Mouse (Mus musculus) limb, embryonic 10.5 days (tissue): ENCODE data around the gene Dsp. TPM values are rescaled to one million over a fixed set of nuclear protein-coding genes. Genes with fewer than 3 reads are reported as not detected.

Experiments used
- DNase-seq: peaks from one replicate; pipeline ENCODE4 v3.0.0-alpha.2; 2017; ENCODE audit warnings: low spot score
- H3K27ac ChIP-seq: fragments of 300-500 bp; sonication (generic); 2 replicates; pipeline ENCODE4 v1.5.1; 2016; ENCODE audit warnings: mild to moderate bottlenecking
- H3K27me3 ChIP-seq: fragments of 300-500 bp; sonication (generic); 2 replicates; pipeline ENCODE4 v1.6.1; 2016; ENCODE audit warnings: low read depth, mild to moderate bottlenecking; ENCODE audit not compliant: poor library complexity, severe bottlenecking
- H3K36me3 ChIP-seq: fragments of 300-500 bp; sonication (generic); 2 replicates; pipeline ENCODE4 v1.6.1; 2016; ENCODE audit warnings: mild to moderate bottlenecking, moderate library complexity
- H3K4me1 ChIP-seq: fragments of 300-500 bp; sonication (generic); 2 replicates; pipeline ENCODE4 v1.6.1; 2016
- H3K4me3 ChIP-seq: fragments of 300-500 bp; sonication (generic); 2 replicates; pipeline ENCODE4 v1.5.1; 2016; ENCODE audit warnings: mild to moderate bottlenecking, moderate library complexity
- H3K9me3 ChIP-seq: fragments of 300-500 bp; sonication (generic); replicated peaks from 2 replicates; pipeline ENCODE4 v1.6.1; 2016; ENCODE audit warnings: mild to moderate bottlenecking
- WGBS: fragments of 180-500 bp; shearing (Covaris S2); methylation state at CpG from one replicate; pipeline ENCODE4 v1.1.7; 2016; 5-methylcytosine and 5-hydroxymethylcytosine counted together
- polyA plus RNA-seq: library from polyadenylated mRNA; unstranded; fragments of >200 nt; fragmentation: Nextera tagmentation; extraction: Ambion mirVana; gene quantifications from 2 replicates; pipeline ENCODE4 v1.2.1, GENCODE M21; 2016

Gene Dsp
- polyA plus RNA-seq, 1 experiment from 2014 or later: 2.1 TPM

- no peak overlapping the region for H3K27ac ChIP-seq
- H3K9me3 ChIP-seq: no peaks in the 10 kb centered on the region
- 21% methylated on average over 3 of the region's 3 CpGs for WGBS
- H3K27me3 ChIP-seq: peaks cover 76% of the 10 kb centered on the region
- H3K36me3 ChIP-seq: no peaks in the 10 kb centered on the region
- no peak for DNase-seq
- H3K4me1 ChIP-seq: peaks cover 32% of the 10 kb centered on the region
- H3K4me3 ChIP-seq: no peak overlapping the region
Measured at GRCm38 (mm10) chr13:38148348-38148747, 2.7 kb upstream of the Dsp start.

GRCm38 (mm10) chr13:38151671-38152428 lies 756 bp downstream of the Dsp start:
- Histone ChIP-seq H3K27me3 (peaks cover 74% of the 10 kb centered on the region), H3K9me3 (no peaks in the 10 kb centered on the region), H3K4me1 (peaks cover 20% of the 10 kb centered on the region), H3K36me3 (no peaks in the 10 kb centered on the region), H3K27ac (peak overlapping the region; percentile 80), H3K4me3 (peak overlapping the region; percentile 62)
- under 1% methylated on average over 49 of the region's 49 CpGs for WGBS
- DNase-seq: peak; percentile 68

GRCm38 (mm10) chr13:38152429-38153035 lies 1.4 kb downstream of the Dsp start:
- peak; percentile 79 for DNase-seq
- 0% methylated on average over 31 of the region's 31 CpGs for WGBS
- H3K27me3 ChIP-seq: peaks cover 74% of the 10 kb centered on the region

GRCm38 (mm10) chr13:38155523-38155922 lies 4.4 kb downstream of the Dsp start:
- H3K27me3 ChIP-seq: peaks cover 49% of the 10 kb centered on the region
- WGBS: 2% methylated on average over 2 of the region's 2 CpGs
- no peak overlapping the region for H3K27ac ChIP-seq

More at GRCm38 (mm10) chr13:38152429-38153035, 1.4 kb downstream of the Dsp start:
- H3K4me3 ChIP-seq: peak overlapping the region; percentile 62
- peaks cover 20% of the 10 kb centered on the region for H3K4me1 ChIP-seq
- no peaks in the 10 kb centered on the region for H3K36me3 ChIP-seq
- H3K27ac ChIP-seq: peak overlapping the region; percentile 17; the same call in 1 of the 2 replicates
- H3K9me3 ChIP-seq: no peaks in the 10 kb centered on the region

GRCm38 (mm10) chr13:38157635-38158034 lies 6.5 kb downstream of the Dsp start:
- Histone ChIP-seq H3K27ac (no peak overlapping the region), H3K27me3 (peaks cover 28% of the 10 kb centered on the region), H3K4me1 (peaks cover 1% of the 10 kb centered on the region), H3K9me3 (no peaks in the 10 kb centered on the region), H3K36me3 (no peaks in the 10 kb centered on the region), H3K4me3 (no peak overlapping the region)
- no peak for DNase-seq
- WGBS: 36% methylated on average over 6 of the region's 6 CpGs

More at GRCm38 (mm10) chr13:38155523-38155922, 4.4 kb downstream of the Dsp start:
- Histone ChIP-seq H3K4me3 (no peak overlapping the region), H3K4me1 (peaks cover 20% of the 10 kb centered on the region), H3K9me3 (no peaks in the 10 kb centered on the region), H3K36me3 (no peaks in the 10 kb centered on the region)
- DNase-seq: no peak

- Histone ChIP-seq H3K27me3 (peaks cover 3% of the 10 kb centered on the region; the same call in 1 of the 2 replicates), H3K9me3 (no peaks in the 10 kb centered on the region), H3K36me3 (no peaks in the 10 kb centered on the region), H3K27ac (no peak overlapping the region), H3K4me1 (no peaks in the 10 kb centered on the region), H3K4me3 (no peak overlapping the region)
- DNase-seq: no peak
- WGBS: 83% methylated on average over 2 of the region's 2 CpGs
Measured at GRCm38 (mm10) chr13:38162002-38162401, 10.9 kb downstream of the Dsp start.

GRCm38 (mm10) chr13:38162668-38163067 lies 11.6 kb downstream of the Dsp start:
- Histone ChIP-seq H3K27ac (0 out of 2 replicates have a peak overlapping the region, but pooled peaks have one; percentile 19), H3K4me3 (no peak overlapping the region), H3K27me3 (peaks cover 3% of the 10 kb centered on the region; the same call in 1 of the 2 replicates), H3K4me1 (no peaks in the 10 kb centered on the region), H3K36me3 (no peaks in the 10 kb centered on the region), H3K9me3 (no peaks in the 10 kb centered on the region)
- 65% methylated on average over 11 of the region's 11 CpGs for WGBS
- DNase-seq: no peak

GRCm38 (mm10) chr13:38164932-38165331 lies 13.8 kb downstream of the Dsp start:
- H3K9me3 ChIP-seq: no peaks in the 10 kb centered on the region
- no peak for DNase-seq
- H3K36me3 ChIP-seq: no peaks in the 10 kb centered on the region
- no peak overlapping the region for H3K4me3 ChIP-seq
- no peaks in the 10 kb centered on the region for H3K27me3 ChIP-seq
- H3K27ac ChIP-seq: no peak overlapping the region
- H3K4me1 ChIP-seq: peaks cover 5% of the 10 kb centered on the region
- 93% methylated on average over 11 of the region's 11 CpGs for WGBS

GRCm38 (mm10) chr13:38167056-38167455 lies 16.0 kb downstream of the Dsp start:
- H3K4me1 ChIP-seq: peaks cover 9% of the 10 kb centered on the region
- no peak overlapping the region for H3K27ac ChIP-seq
- no peaks in the 10 kb centered on the region for H3K9me3 ChIP-seq
- 88% methylated on average over 3 of the region's 3 CpGs for WGBS
- no peak for DNase-seq
- H3K4me3 ChIP-seq: no peak overlapping the region
- no peaks in the 10 kb centered on the region for H3K27me3 ChIP-seq
- H3K36me3 ChIP-seq: no peaks in the 10 kb centered on the region

GRCm38 (mm10) chr13:38170707-38171144 lies 19.6 kb downstream of the Dsp start:
- no peaks in the 10 kb centered on the region for H3K9me3 ChIP-seq
- H3K27ac ChIP-seq: no peak overlapping the region
- H3K4me3 ChIP-seq: no peak overlapping the region
- WGBS: 76% methylated on average over 4 of the region's 4 CpGs
- no peaks in the 10 kb centered on the region for H3K36me3 ChIP-seq
- H3K4me1 ChIP-seq: peaks cover 9% of the 10 kb centered on the region
- DNase-seq: no peak
- H3K27me3 ChIP-seq: no peaks in the 10 kb centered on the region

- Histone ChIP-seq H3K4me1 (no peaks in the 10 kb centered on the region), H3K9me3 (peaks cover 8% of the 10 kb centered on the region; the same call in 1 of the 2 replicates), H3K27ac (no peak overlapping the region), H3K36me3 (peaks cover 20% of the 10 kb centered on the region; the same call in 1 of the 2 replicates), H3K4me3 (no peak overlapping the region), H3K27me3 (no peaks in the 10 kb centered on the region)
- 90% methylated on average over 10 of the region's 10 CpGs for WGBS
- DNase-seq: no peak
Measured at GRCm38 (mm10) chr13:38193406-38193805, 42.3 kb downstream of the Dsp start.

- H3K4me3 ChIP-seq: no peak overlapping the region
- no peak overlapping the region for H3K27ac ChIP-seq
- 84% methylated on average over 6 of the region's 6 CpGs for WGBS
- peaks cover 6% of the 10 kb centered on the region; the same call in 1 of the 2 replicates for H3K36me3 ChIP-seq
- no peaks in the 10 kb centered on the region for H3K27me3 ChIP-seq
- no peak for DNase-seq
- 0 out of 2 replicates have a peak, but pooled peaks cover 2% of the 10 kb centered on the region for H3K9me3 ChIP-seq
- H3K4me1 ChIP-seq: peaks cover 7% of the 10 kb centered on the region; the same call in 1 of the 2 replicates
Measured at GRCm38 (mm10) chr13:38201413-38201812, 50.3 kb downstream of the Dsp start.

- 50% methylated on average over 4 of the region's 4 CpGs for WGBS
- Histone ChIP-seq H3K36me3 (peaks cover 15% of the 10 kb centered on the region), H3K4me1 (peaks cover 7% of the 10 kb centered on the region; the same call in 1 of the 2 replicates), H3K27me3 (no peaks in the 10 kb centered on the region), H3K9me3 (no peaks in the 10 kb centered on the region), H3K4me3 (peak overlapping the region; percentile 75), H3K27ac (no peak overlapping the region)
- DNase-seq: no peak
Measured at GRCm38 (mm10) chr13:38204171-38204570, 53.1 kb downstream of the Dsp start.
